Mouse (Mus musculus) small intestine, adult 2 months (tissue): ENCODE results near the gene Xpo6.

Experiments used
- CTCF ChIP-seq: fragments of 200-500 bp; IDR thresholded peaks from 2 replicates; pipeline ENCODE4 v1.5.1; 2012; ENCODE audit warnings: low read depth, mild to moderate bottlenecking, control low read depth, inconsistent platforms, low read length, moderate library complexity, mixed read lengths; ENCODE audit not compliant: insufficient replicate concordance, insufficient read length; ENCODE audit errors: extremely low read depth
- POLR2A ChIP-seq: fragments of 200-500 bp; IDR thresholded peaks from 2 replicates; pipeline ENCODE4 v1.6.1; 2012; ENCODE audit warnings: low read depth, mild to moderate bottlenecking, control low read depth, inconsistent platforms, low read length, moderate library complexity

- TF ChIP-seq CTCF (no peak), POLR2A (no peak)
These were observed 19.3 kb downstream of the Xpo6 start for GRCm38 (mm10) chr7:126180956-126181355.
